Mouse (Mus musculus) activated CD4-positive, CD25-positive, alpha-beta regulatory T cell, adult 9 weeks (primary cell): ENCODE measurements around the gene Stat5b. TPM values are rescaled to one million over a fixed set of nuclear protein-coding genes. Genes with fewer than 3 reads are reported as not detected.

Experiments
- polyA plus RNA-seq: library from polyadenylated mRNA; unstranded; fragments of 100-300 nt; shearing (Covaris generic); gene quantifications from one replicate; pipeline ENCODE4 v1.2.1, GENCODE M21; 2017

Stat5b gene
- 173 TPM for polyA plus RNA-seq

DNA sequence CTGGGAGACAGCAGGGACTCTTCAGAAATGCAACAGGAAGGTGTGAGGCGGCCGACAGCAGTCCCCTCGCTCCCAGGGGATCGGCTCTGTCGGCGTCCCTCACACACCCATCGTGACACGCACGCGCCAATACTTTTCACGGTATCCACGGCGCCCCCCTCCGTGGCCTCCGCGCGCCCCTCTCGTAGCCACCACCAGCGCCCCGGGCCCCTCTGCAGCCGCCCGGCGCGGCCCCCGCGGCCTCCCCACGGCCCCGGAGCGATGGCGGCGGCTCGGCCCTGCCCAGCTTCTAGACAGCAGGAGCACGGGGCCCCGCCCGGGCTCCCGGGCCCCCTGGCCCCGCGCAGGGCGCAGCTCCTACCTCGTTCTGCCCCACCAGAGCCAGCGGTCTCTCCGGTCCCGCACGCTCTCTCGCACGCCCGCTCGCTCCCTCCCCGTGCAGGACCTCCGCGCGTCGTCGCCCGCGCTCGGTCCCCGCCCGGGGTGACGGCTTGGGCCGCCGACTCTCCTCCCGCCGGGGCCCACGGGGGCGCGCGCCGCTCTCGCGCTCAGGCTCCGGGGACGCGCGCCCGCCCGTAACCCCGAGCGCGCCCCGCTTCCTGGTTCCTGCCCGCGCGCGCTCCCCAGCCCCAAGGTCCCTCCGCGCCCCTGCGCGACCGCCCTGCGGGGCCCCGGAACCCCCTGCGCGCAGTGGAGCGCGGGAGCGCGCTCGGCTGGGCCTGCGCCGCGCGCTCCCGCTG lies at the start of gene Stat5b:
Gene Stat5b (minus strand): TSS at position 687 of the 740 bp plus-strand sequence.

DNA sequence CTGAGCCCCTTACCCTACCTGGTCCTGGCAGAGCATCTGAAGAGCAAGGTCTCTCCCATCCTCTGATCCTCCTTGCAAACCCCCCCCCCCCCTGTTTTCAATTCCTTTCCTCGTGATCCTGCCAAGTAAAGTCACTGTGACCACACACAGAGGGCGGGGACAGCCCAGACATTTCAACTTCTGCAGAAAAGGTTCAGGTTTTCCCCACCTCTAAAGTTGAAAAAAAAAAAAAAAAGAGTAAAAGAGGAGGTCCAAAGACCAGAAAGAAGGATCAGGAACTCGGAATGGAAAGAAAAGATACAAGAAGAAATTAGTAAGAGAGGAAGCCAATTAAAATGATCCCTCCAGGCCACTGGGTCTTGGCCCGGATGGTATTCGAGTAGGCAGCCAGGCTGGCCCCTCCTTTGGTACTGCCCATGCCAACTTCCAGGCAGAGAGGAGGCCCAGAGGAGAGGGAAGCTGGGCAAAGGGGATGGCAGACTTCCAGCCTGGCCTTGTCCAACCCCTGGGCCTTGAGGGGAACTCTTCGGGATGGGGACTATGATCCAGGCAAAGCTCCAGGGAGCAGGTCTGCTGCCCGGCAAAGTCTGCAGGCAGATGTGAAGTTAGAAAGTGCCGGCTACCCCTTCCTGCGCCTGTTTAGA lies 8.5 kb upstream of the Stat5b start, which contains the start of gene Stat5a:
Gene Stat5a (plus strand): TSS at position 417 of the 644 bp plus-strand sequence.

GRCm38 (mm10) chr11:100770646-100771408 lies 79.7 kb downstream of the Stat5b start, which contains the start of gene Ghdc:
Gene Ghdc, minus strand, starts transcription at chr11:100770957.

DNA sequence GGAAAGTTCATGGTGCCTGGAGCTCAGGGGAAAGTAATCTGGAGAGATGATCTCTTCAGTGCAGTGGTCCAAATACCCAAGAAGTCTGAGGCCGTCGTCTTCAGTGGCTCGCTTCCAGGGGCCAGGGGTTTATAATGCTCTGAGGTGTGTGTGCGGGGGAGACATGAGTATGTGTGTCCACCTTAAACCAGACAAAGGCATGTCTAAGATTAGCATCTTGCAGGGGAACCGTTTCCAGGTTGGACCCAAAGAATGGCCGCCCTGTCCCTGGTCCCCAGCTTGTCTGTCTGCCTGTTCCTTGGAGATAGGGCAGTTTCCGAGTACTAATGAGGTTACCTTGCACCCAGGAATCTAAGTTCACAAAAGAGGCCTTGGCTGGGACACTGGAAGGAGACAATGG lies 87.7 kb downstream of the Stat5b start, which contains the start of gene Hcrt:
Gene Hcrt (minus strand): TSS at position 101 of the 400 bp plus-strand sequence.

DNA sequence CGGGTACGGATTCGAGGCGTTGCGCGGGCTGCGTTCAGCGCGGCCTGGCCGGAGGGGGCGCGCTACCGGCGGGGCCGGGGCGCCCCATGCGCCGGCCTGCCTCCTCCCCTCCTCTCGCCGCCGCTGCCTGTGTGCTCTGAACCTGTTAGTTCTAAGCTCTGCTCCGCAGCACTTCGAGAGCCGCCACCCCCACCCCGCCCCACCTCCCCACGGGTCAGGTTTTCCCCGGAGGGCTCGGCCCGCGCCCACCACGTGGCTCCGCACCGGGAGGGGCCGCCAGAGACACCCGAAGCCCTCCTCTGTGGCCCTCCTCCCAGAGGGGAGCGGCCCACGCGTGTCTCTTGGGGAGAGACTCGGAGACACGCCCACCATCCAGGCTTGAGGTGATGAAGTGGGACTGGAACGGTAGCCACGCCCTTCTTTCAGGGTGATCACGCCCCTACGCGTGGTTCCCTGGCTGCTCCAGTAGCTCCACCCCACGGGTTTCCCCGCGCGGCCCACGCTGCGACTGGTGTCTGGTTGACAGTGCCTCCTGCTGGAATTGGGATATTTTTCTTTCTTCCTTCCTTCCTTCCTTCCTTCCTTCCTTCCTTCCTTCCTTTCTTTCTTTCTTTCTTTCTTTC lies 90.8 kb downstream of the Stat5b start, which contains the start of gene Kcnh4:
Gene Kcnh4 (minus strand): TSS at position 332 of the 623 bp plus-strand sequence.

GRCm38 (mm10) chr11:100738066-100738604 lies 112.4 kb downstream of the Stat5b start, which contains the start of gene Rab5c:
Gene Rab5c, minus strand, starts transcription at chr11:100738215.

Other genes with a start within 250 kb of the Stat5b start
- gene Nkiras2, start 231.5 kb downstream of the Stat5b start, polyA plus RNA-seq: 29.4 TPM
- gene Dnajc7, start 230.6 kb downstream of the Stat5b start, polyA plus RNA-seq: 683 TPM
- gene Zfp385c, start 158.3 kb downstream of the Stat5b start, polyA plus RNA-seq: 0.20 TPM
- gene Dhx58, start 146.5 kb downstream of the Stat5b start, polyA plus RNA-seq: 32.3 TPM
- gene Kat2a, start 138.3 kb downstream of the Stat5b start, polyA plus RNA-seq: 43.7 TPM
- gene Hspb9, start 136.9 kb downstream of the Stat5b start, polyA plus RNA-seq: 0.88 TPM
- gene Rab5c, start 112.5 kb downstream of the Stat5b start, polyA plus RNA-seq: 58.6 TPM
- gene Kcnh4, start 90.8 kb downstream of the Stat5b start, polyA plus RNA-seq: 0.20 TPM
- gene Hcrt, start 87.8 kb downstream of the Stat5b start, polyA plus RNA-seq: not detected
- gene Ghdc, start 79.8 kb downstream of the Stat5b start, polyA plus RNA-seq: 5.0 TPM
- gene Stat5a, start 8.6 kb upstream of the Stat5b start, polyA plus RNA-seq: 102 TPM
- gene Stat3, start 88.8 kb upstream of the Stat5b start, polyA plus RNA-seq: 307 TPM
- gene Cavin1, start 120.2 kb upstream of the Stat5b start, polyA plus RNA-seq: 0.38 TPM
- gene Atp6v0a1, start 158.7 kb upstream of the Stat5b start, polyA plus RNA-seq: 10.3 TPM
- gene Naglu, start 219.3 kb upstream of the Stat5b start, polyA plus RNA-seq: 6.7 TPM
- gene Hsd17b1, start 227.7 kb upstream of the Stat5b start, polyA plus RNA-seq: 0.42 TPM
- gene Coasy, start 231.8 kb upstream of the Stat5b start, polyA plus RNA-seq: 35.2 TPM
- 126 TPM for gene Mlx, start 236.6 kb upstream of the Stat5b start, polyA plus RNA-seq
- 8.4 TPM for gene Psmc3ip, start 244.7 kb upstream of the Stat5b start, polyA plus RNA-seq